Comparison of ENCODE assay signal across 17 mouse cellular contexts in the genomic region with DNA sequence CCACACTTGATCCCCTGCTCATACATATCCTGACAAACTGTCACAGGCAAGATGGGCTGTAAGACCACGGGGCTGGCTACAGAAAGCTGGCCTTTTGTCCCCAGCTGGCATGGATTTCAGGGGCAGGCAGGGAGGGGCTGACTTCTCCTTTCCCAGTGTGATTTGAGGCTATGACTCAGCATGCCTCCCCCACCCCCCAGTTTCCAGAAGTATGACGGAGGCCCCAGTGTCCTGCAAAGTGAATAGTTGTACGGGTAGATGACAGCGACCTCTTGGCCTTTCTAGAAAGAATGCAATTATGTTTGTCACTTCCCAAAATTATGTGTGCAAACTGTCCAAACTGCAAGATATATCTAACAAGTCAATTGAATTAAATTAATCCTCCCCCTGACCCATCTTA.
A peak's percentile ranks its signal among the peaks of the same experiment; 100 is the strongest.
DNase-seq lines count a peak whose midpoint lies in the region; ATAC-seq lines count a peak whose summit lies in the region.
"Had no signal": no experiment of that assay in that cellular context is flagged by ENCODE, and none has a peak within 500 bp of the region (broad histone marks: within the 10 kb centered on the region; RNA-seq: fewer than 3 reads in every experiment).

No protein-coding gene starts in this region.

- WGBS in midbrain, embryonic 13.5 days = 52% methylated on average over 4 of the region's 4 CpGs
- 38% methylated on average over 4 of the region's 4 CpGs for WGBS in hindbrain, embryonic 13.5 days
- WGBS in heart, embryonic 11.5 days (ENCODE audit: insufficient replicate concordance) = 60% methylated on average over 4 of the region's 4 CpGs

- no peaks in the 10 kb centered on the region for H3K36me3 ChIP-seq in midbrain, embryonic 13.5 days
- H3K36me3 ChIP-seq in hindbrain, embryonic 13.5 days = no peaks in the 10 kb centered on the region
- H3K36me3 ChIP-seq in heart, embryonic 11.5 days (ENCODE audit: control insufficient read depth, insufficient read depth, low read length) = no peaks in the 10 kb centered on the region
- H3K36me3 ChIP-seq: forebrain, embryonic 10.5 days had no signal

- H3K27me3 ChIP-seq in midbrain, embryonic 13.5 days = no peaks in the 10 kb centered on the region
- no peaks in the 10 kb centered on the region for H3K27me3 ChIP-seq in hindbrain, embryonic 13.5 days
- no peaks in the 10 kb centered on the region for H3K27me3 ChIP-seq in heart, embryonic 11.5 days (ENCODE audit: control insufficient read depth, insufficient read depth, low read length)

- 0 out of 2 replicates have a peak, but pooled peaks cover 2% of the 10 kb centered on the region for H3K4me1 ChIP-seq in midbrain, embryonic 13.5 days (replicated peaks)
- 0 out of 2 replicates have a peak, but pooled peaks cover 3% of the 10 kb centered on the region for H3K4me1 ChIP-seq in hindbrain, embryonic 13.5 days (replicated peaks)
- H3K4me1 ChIP-seq in heart, embryonic 11.5 days (ENCODE audit: control insufficient read depth, insufficient read depth, low read length) = no peaks in the 10 kb centered on the region

- no peak overlapping the region for H3K27ac ChIP-seq in midbrain, embryonic 13.5 days
- no peak overlapping the region for H3K27ac ChIP-seq in hindbrain, embryonic 13.5 days
- H3K27ac ChIP-seq in heart, embryonic 11.5 days (ENCODE audit: low read depth, low read length) = no peak overlapping the region
- H3K27ac ChIP-seq: forebrain, embryonic 10.5 days had no signal

- no peaks in the 10 kb centered on the region for H3K9me3 ChIP-seq in midbrain, embryonic 13.5 days
- no peaks in the 10 kb centered on the region for H3K9me3 ChIP-seq in hindbrain, embryonic 13.5 days
- 0 out of 2 replicates have a peak, but pooled peaks cover 2% of the 10 kb centered on the region for H3K9me3 ChIP-seq in heart, embryonic 11.5 days (replicated peaks; ENCODE audit: control insufficient read depth, low read length)
- H3K9me3 ChIP-seq: forebrain, embryonic 10.5 days had no signal

- no peak overlapping the region for H3K9ac ChIP-seq in midbrain, embryonic 13.5 days (replicated peaks)
- H3K9ac ChIP-seq in hindbrain, embryonic 13.5 days = no peak overlapping the region
- H3K9ac ChIP-seq in heart, embryonic 11.5 days (ENCODE audit: low read depth, low read length) = no peak overlapping the region
- H3K9ac ChIP-seq: forebrain, postnatal 0 days had no signal

- no peak overlapping the region for H3K4me2 ChIP-seq in midbrain, embryonic 13.5 days (replicated peaks)
- no peak overlapping the region for H3K4me2 ChIP-seq in hindbrain, embryonic 13.5 days
- no peak overlapping the region for H3K4me2 ChIP-seq in heart, embryonic 11.5 days
- H3K4me2 ChIP-seq: liver, embryonic 11.5 days had no signal

- peak; percentile 6 for DNase-seq in kidney, adult 9 months
- DNase-seq in kidney, adult 18-20 months = no peak
- DNase-seq in retina, embryonic 14.5 days (ENCODE audit: low spot score) = peak; percentile 19
- no peak for DNase-seq in retina, postnatal 1 day
- DNase-seq: B cell, adult 2 months; cerebellum, adult 9-10 months; forebrain, postnatal 0 days; lung, adult 2 months; thymus, postnatal 14 days had no signal

- ATAC-seq in hematopoietic stem cell, adult 5-6 weeks (replicated peaks in 1 of 2; ENCODE audit: insufficient read depth in 1 of 2, low FRiP score in 2 of 2, low TSS enrichment in 1 of 2, low read depth in 1 of 2, poor library complexity in 2 of 2, severe bottlenecking in 2 of 2) = peak; percentile 37 to 39; a peak in 1 of 4 replicates
- no peak for ATAC-seq in midbrain, embryonic 13.5 days
- ATAC-seq in hindbrain, embryonic 13.5 days (ENCODE audit: low FRiP score) = no peak
- ATAC-seq in heart, embryonic 11.5 days (replicated peaks; ENCODE audit: insufficient number of reproducible peaks, low FRiP score, low TSS enrichment) = no peak
- ATAC-seq: forebrain, postnatal 0 days; inflammation-experienced regulatory T-cells, adult 6 months; midbrain, embryonic 16.5 days had no signal

- H3K4me3 ChIP-seq in midbrain, embryonic 13.5 days (replicated peaks) = no peak overlapping the region
- H3K4me3 ChIP-seq in hindbrain, embryonic 13.5 days = no peak overlapping the region
- H3K4me3 ChIP-seq in heart, embryonic 11.5 days (ENCODE audit: low read depth, low read length) = no peak overlapping the region
- H3K4me3 ChIP-seq: forebrain, embryonic 10.5 days had no signal

Comparison
In these comparisons a context has a peak if more than half of its experiments do, and no peak if none do; other contexts are left out.
1. DNase-seq: peak in kidney, adult 9 months (single experiment) and retina, embryonic 14.5 days (single experiment); none in kidney, adult 18-20 months (single experiment) and retina, postnatal 1 day (single experiment).
2. ATAC-seq: peak in hematopoietic stem cell, adult 5-6 weeks (2 of 2); none in midbrain, embryonic 13.5 days (single experiment), hindbrain, embryonic 13.5 days (single experiment) and heart, embryonic 11.5 days (single experiment).